ENCODE assay signal across 26 mouse cellular contexts in the genomic region with DNA sequence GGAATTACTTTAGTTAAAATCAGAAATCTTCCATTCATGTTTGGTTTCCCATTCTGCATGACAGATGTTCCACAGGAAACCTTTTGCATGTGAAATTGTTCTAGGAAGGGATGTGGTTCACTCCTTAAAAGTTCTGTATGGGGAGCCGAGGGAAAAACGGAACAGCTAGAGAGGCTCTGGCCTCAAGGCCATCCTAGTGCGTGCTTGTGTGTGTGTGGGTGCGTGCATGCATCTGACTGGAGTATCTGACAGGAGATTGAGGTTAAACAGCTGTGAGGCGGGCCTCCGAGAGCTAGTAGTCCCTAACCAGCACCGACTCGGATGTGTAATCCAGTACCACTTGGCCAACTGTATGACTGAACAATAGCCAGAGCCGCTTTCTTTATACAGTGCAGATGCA. TPM values are rescaled to one million over a fixed set of nuclear protein-coding genes. Genes with fewer than 3 reads are reported as not detected.
DNase-seq lines count a peak whose midpoint lies in the region; ATAC-seq and TF ChIP-seq lines count a peak whose summit lies in the region.
"Had no signal": no experiment of that assay in that cellular context is flagged by ENCODE, and none has a peak within 500 bp of the region (broad histone marks: within the 10 kb centered on the region; RNA-seq: fewer than 3 reads in every experiment).

No protein-coding gene starts in this region.

- H3K27me3 ChIP-seq in embryonic facial prominence, embryonic 14.5 days (replicated peaks; ENCODE audit: control insufficient read depth, insufficient read depth, low read length) = 0 out of 2 replicates have a peak, but pooled peaks cover 3% of the 10 kb centered on the region
- H3K27me3 ChIP-seq in embryonic facial prominence, embryonic 10.5 days (replicated peaks; ENCODE audit: low read depth, poor library complexity, severe bottlenecking) = peaks cover 8% of the 10 kb centered on the region
- no peaks in the 10 kb centered on the region for H3K27me3 ChIP-seq in heart, embryonic 11.5 days (ENCODE audit: control insufficient read depth, insufficient read depth, low read length)
- H3K27me3 ChIP-seq: embryonic facial prominence, embryonic 12.5 days; hindbrain, embryonic 13.5 days had no signal

- DNase-seq in embryonic facial prominence, embryonic 14.5 days (ENCODE audit: low spot score) = peak; percentile 34
- no peak for DNase-seq in embryonic facial prominence, embryonic 10.5 days (ENCODE audit: low spot score)
- DNase-seq in heart, postnatal 14 days = peak; percentile 20 to 28
- DNase-seq in lung, postnatal 14 days = peak; percentile 24
- DNase-seq in lung, adult 2 months = no peak
- peak; percentile 50 for DNase-seq in lung, postnatal 36 days
- no peak for DNase-seq in B cell, adult 2 months
- DNase-seq: adrenal gland, adult 2 months; cerebellum, adult 18-20 months; cerebellum, postnatal 14 days; gastrocnemius, postnatal 25 days; liver; lung, embryonic 14.5 days; midbrain, embryonic 14.5 days; thymus, adult 2 months; thymus, postnatal 36 days had no signal

- peaks cover 8% of the 10 kb centered on the region; the same call in 1 of the 2 replicates for H3K4me1 ChIP-seq in embryonic facial prominence, embryonic 14.5 days (ENCODE audit: control insufficient read depth, insufficient read depth, low read length)
- peaks cover 30% of the 10 kb centered on the region for H3K4me1 ChIP-seq in embryonic facial prominence, embryonic 10.5 days
- H3K4me1 ChIP-seq in heart, embryonic 11.5 days (ENCODE audit: control insufficient read depth, insufficient read depth, low read length) = peaks cover 8% of the 10 kb centered on the region; the same call in 1 of the 2 replicates
- H3K4me1 ChIP-seq in lung, adult 2 months (ENCODE audit: control insufficient read depth, insufficient read depth, low read length) = no peaks in the 10 kb centered on the region

- TF ChIP-seq POLR2A in lung, adult 2 months (IDR thresholded peaks at IDR 0.05; ENCODE audit: borderline replicate concordance, extremely low read depth, low read depth, low read length) = no peak

- WGBS in embryonic facial prominence, embryonic 14.5 days = 75% methylated on average over 9 of the region's 9 CpGs
- 84% methylated on average over 9 of the region's 9 CpGs for WGBS in embryonic facial prominence, embryonic 10.5 days
- 69% methylated on average over 9 of the region's 9 CpGs for WGBS in heart, embryonic 11.5 days (ENCODE audit: insufficient replicate concordance)
- 84% methylated on average over 9 of the region's 9 CpGs for WGBS in lung, adult 2 months

- no peaks in the 10 kb centered on the region for H3K36me3 ChIP-seq in embryonic facial prominence, embryonic 14.5 days (ENCODE audit: control insufficient read depth, insufficient read depth, low read length)
- no peaks in the 10 kb centered on the region for H3K36me3 ChIP-seq in embryonic facial prominence, embryonic 10.5 days (replicated peaks)
- no peaks in the 10 kb centered on the region for H3K36me3 ChIP-seq in heart, embryonic 11.5 days (ENCODE audit: control insufficient read depth, insufficient read depth, low read length)
- H3K36me3 ChIP-seq: embryonic facial prominence, embryonic 12.5 days; forebrain, embryonic 10.5 days; forebrain, embryonic 15.5 days; heart, embryonic 13.5 days; hindbrain, embryonic 13.5 days had no signal

- no peaks in the 10 kb centered on the region for H3K9me3 ChIP-seq in embryonic facial prominence, embryonic 14.5 days (ENCODE audit: control insufficient read depth, low read length)
- H3K9me3 ChIP-seq in embryonic facial prominence, embryonic 10.5 days = no peaks in the 10 kb centered on the region
- no peaks in the 10 kb centered on the region for H3K9me3 ChIP-seq in heart, embryonic 11.5 days (replicated peaks; ENCODE audit: control insufficient read depth, low read length)
- H3K9me3 ChIP-seq: embryonic facial prominence, embryonic 12.5 days; forebrain, embryonic 10.5 days; forebrain, embryonic 15.5 days; heart, embryonic 13.5 days; hindbrain, embryonic 13.5 days had no signal

- TF ChIP-seq CTCF in lung, adult 2 months (IDR thresholded peaks at IDR 0.05; ENCODE audit: insufficient read depth, low read length) = no peak

- no peak overlapping the region for H3K9ac ChIP-seq in embryonic facial prominence, embryonic 14.5 days (ENCODE audit: low read depth, low read length)
- H3K9ac ChIP-seq in heart, embryonic 11.5 days (ENCODE audit: low read depth, low read length) = no peak overlapping the region
- H3K9ac ChIP-seq: embryonic facial prominence, embryonic 12.5 days; forebrain, embryonic 15.5 days; heart, embryonic 13.5 days; hindbrain, embryonic 13.5 days; liver, embryonic 14.5 days; lung, embryonic 14.5 days had no signal

- intact Hi-C loops in heart, postnatal 14 days (cut with DNase I) = loop anchor here (5.0 to 10.0 kb wide), 3 partner anchors 237 to 627 kb away; a partner anchor contains a TSS

- H3K27ac ChIP-seq in embryonic facial prominence, embryonic 14.5 days (replicated peaks; ENCODE audit: low read depth, low read length) = no peak overlapping the region
- no peak overlapping the region for H3K27ac ChIP-seq in embryonic facial prominence, embryonic 10.5 days (replicated peaks)
- H3K27ac ChIP-seq in heart, embryonic 11.5 days (ENCODE audit: low read depth, low read length) = no peak overlapping the region
- H3K27ac ChIP-seq: embryonic facial prominence, embryonic 12.5 days; forebrain, embryonic 10.5 days; forebrain, embryonic 15.5 days; heart, embryonic 13.5 days; hindbrain, embryonic 13.5 days; kidney, postnatal 0 days; liver, embryonic 14.5 days had no signal

- H3K4me3 ChIP-seq in embryonic facial prominence, embryonic 14.5 days (ENCODE audit: low read depth, low read length) = no peak overlapping the region
- H3K4me3 ChIP-seq in embryonic facial prominence, embryonic 10.5 days = no peak overlapping the region
- H3K4me3 ChIP-seq in heart, embryonic 11.5 days (ENCODE audit: low read depth, low read length) = no peak overlapping the region
- no peak overlapping the region for H3K4me3 ChIP-seq in lung, adult 2 months (replicated peaks; ENCODE audit: extremely low read depth, low read depth, low read length)
- H3K4me3 ChIP-seq: embryonic facial prominence, embryonic 12.5 days; forebrain, embryonic 10.5 days; forebrain, embryonic 15.5 days; heart, embryonic 13.5 days; hindbrain, embryonic 13.5 days had no signal

- no peak overlapping the region for H3K4me2 ChIP-seq in embryonic facial prominence, embryonic 14.5 days (ENCODE audit: low read depth, low read length)
- no peak overlapping the region for H3K4me2 ChIP-seq in heart, embryonic 11.5 days
- H3K4me2 ChIP-seq: embryonic facial prominence, embryonic 12.5 days; forebrain, embryonic 15.5 days; heart, embryonic 13.5 days; hindbrain, embryonic 13.5 days; lung, embryonic 14.5 days had no signal

- ATAC-seq in embryonic facial prominence, embryonic 14.5 days (ENCODE audit: low read depth) = no peak
- no peak for ATAC-seq in heart, embryonic 11.5 days (replicated peaks; ENCODE audit: insufficient number of reproducible peaks, low FRiP score, low TSS enrichment)
- ATAC-seq: activated CD4-positive, CD25-positive, alpha-beta regulatory T cell, adult 4 months; forebrain, embryonic 15.5 days; intestine, postnatal 0 days had no signal

RNA-seq across cellular contexts. Expression of a gene that starts 51.0 kb away (rescaled TPM):
- 36.8 and 45.9 TPM in 2 replicates for polyA plus RNA-seq in embryonic facial prominence, embryonic 14.5 days (2014; fragmentation: Nextera tagmentation; extraction: Ambion mirVana)
- 54.6 and 56.5 TPM in 2 replicates for polyA plus RNA-seq in embryonic facial prominence, embryonic 10.5 days (2016; fragmentation: Nextera tagmentation; extraction: Ambion mirVana)
- total RNA-seq in heart, postnatal 14 days (2021) = 10 to 100 TPM; 20.9 to 22.9 TPM
- 35.4 and 35.6 TPM in 2 replicates for polyA plus RNA-seq in heart, embryonic 11.5 days (2014; fragmentation: Nextera tagmentation; extraction: Ambion mirVana)
- polyA plus RNA-seq in lung, adult 2 months (2012; rRNA removed) = 4.9 and 6.3 TPM in 2 replicates

Comparison
In these comparisons a context has a peak if more than half of its experiments do, and no peak if none do; other contexts are left out.
1. DNase-seq: peak in embryonic facial prominence, embryonic 14.5 days (single experiment), heart, postnatal 14 days (2 of 2), lung, postnatal 14 days (single experiment) and lung, postnatal 36 days (single experiment); none in embryonic facial prominence, embryonic 10.5 days (single experiment), lung, adult 2 months (single experiment) and B cell, adult 2 months (0 of 2).